Mouse (Mus musculus): Measurements from ENCODE around the gene Kti12.
A peak's percentile ranks its signal among the peaks of the same experiment; 100 is the strongest.

Gene Kti12

DNA sequence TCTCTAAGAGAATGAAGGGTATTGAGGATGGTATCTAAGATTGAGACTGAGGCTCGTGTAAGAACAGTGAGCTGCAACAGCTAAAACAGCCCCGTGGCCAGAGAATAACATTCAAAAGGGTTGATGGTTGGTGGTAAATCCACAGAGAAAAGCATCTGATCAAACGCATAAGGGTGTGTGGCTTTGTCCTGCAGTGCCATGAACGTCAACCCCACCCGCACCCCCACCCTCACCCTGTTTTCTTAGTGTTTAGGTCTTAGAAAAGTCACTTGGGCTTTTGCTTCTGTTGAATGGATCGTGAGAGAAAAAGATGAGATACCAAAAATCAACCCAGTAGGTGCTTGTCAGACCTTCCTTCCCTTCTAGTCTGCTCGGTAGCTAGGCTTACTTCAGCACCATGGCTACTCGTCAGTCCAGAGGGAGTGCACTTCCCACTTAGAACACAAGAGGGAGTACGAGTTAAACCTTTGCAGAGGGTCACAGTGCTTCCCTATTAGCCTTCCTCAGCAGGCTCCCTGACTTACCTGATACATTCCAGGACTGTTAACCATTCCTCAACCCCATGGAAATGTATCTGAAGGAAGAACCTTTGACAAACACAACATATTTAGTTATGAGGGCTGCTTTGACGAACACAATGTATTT is 22.3 kb downstream of the Kti12 start:
- peak; percentile 85 for DNase-seq (ENCODE audit: low spot score)

DNA sequence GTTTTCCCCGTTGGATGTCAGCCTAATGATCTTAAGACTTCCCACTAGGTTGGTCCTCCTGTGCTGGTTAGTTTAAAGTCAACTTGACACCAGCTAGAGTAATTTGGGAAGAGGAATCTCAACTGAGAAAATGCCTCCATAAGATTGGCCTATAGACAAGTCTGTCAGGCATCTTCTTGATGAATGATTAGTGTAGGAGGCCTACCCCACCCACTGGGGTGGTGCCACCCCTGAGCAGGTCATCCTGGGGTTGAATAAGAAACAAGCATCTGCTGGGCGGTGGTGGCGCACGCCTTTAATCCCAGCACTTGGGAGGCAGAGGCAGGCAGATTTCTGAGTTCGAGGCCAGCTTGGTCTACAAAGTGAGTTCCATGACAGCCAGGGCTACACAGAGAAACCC is 26.2 kb downstream of the Kti12 start:
- DNase-seq (ENCODE audit: low spot score), result no peak

DNA sequence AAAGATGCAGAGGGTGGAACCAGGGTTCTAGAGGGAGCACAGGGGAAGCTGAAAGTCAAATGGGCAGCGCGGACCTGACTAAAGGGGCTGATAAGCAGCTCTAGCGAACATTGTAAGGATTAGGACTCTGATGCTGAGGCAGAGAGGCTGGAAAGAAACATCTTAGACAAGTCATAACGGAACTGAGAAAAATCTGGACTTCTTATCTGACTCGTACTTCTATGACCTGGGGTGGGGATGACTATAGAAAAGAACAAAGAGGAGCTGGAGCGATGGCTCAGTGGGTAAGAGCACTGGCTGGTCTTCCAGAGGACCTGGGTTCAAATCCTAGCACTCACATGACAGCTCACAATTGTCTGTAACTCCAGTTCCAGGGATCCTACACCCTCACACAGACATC is 30.3 kb downstream of the Kti12 start:
- no peak for DNase-seq (ENCODE audit: low spot score)

DNA sequence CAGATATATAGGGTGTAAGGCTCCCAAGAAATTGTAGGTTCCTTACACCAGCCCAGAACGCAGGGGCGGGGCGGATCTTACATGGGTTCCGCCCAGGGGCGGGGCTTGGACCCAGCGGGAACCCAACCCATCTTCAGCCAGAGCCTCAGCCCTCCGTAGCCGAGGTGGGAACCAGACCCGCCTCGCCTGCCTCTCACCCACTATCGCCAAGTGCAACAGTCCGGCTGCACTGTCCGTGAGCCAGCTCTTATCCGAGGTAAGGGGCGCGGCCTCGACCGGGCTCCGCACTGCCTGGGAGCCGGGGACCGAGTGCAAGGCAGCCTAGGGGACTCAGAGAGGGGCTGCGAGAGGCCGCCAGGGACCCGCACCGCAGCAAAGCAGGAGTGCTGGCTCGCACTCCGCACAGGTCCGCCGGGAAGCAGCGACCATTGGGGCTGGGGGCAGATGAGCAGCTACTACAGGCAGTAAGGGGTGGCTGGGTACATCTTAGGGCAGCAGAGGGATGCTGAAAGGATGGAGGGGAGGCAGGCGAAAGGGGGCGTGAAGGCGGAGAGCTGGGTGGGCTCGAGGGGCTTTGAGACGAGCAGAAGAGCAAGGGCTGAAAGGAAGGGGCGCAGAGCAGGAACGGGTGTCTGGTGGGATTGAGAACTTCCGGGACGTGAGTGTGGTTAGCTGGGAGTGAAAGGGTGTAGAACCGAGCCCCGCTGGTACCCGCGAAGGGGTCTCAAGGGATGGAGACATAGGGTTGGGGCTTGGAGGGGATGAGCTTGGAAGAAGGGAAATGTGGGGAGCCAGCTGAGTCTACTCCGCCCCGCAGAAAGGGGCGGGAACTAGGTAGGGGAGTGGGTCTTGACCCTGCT is 31.6 kb downstream of the Kti12 start, which contains the start of gene Rab3b:
Gene Rab3b (plus strand): TSS at position 101 of the 860 bp plus-strand sequence.
- DNase-seq (ENCODE audit: low spot score), result no peak

DNA sequence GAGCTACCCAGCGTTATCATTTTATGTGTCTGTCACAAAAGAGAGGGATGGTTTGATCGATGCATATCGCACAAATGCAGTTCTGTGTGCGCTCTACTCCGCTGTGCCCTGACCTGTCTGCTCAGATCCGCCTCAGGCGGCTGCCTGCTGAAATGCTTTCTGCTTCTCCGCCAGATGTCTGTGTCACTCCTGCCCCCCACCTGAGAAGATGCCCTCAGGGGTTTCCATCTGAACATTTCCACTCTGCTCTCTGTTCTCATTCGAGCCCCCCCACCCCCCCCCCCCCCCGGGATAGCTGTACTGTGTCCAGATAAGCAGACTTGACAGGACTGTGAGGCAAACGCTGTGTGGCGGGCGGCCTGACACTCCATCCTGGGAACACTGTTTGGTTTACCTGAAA is 36.2 kb downstream of the Kti12 start:
- no peak for DNase-seq (ENCODE audit: low spot score)

DNA sequence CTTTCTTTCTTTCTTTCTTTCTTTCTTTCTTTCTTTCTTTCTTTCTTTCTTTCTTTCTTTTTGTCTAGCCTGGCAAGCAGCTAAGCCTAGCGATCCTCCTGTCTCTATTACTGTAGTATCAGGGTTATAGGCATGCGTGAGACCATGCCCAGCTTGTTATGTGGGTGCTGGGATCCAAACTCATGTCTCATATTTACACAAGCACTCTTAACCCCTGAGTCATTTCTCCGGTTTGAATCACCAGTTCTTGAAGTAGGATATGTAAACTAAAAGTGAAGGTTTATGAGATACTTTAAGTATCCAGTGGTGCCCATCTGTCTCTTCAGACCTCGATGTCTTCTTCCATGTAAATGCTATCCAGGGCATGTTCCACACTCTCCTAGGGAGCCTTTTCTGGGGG is 39.9 kb downstream of the Kti12 start:
- DNase-seq (ENCODE audit: low spot score), result no peak

DNA sequence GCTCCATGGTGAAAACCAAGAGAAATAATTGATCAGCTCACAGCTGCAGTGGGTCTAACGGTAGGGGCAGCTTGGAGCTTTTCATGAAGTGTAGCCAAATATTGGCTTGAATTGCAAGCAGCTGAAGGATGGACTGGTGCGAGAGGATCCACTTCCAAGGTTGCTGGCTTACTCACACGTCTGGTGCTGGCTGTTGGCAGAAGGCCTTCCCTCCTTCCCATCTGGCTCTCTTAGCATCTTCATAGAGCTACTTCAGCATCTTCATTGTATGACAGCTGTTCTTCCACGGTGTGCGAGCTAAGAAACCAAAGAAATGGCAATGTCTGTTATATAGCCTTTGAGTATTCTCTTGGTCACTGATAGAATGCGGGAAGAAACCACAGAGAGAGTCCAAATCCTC is 43.3 kb downstream of the Kti12 start:
- no peak for DNase-seq (ENCODE audit: low spot score)

All from left cerebral cortex, adult 11 months (tissue).